Mouse (Mus musculus): ENCODE measurements around the gene Ankrd61. TPM values are rescaled to one million over a fixed set of nuclear protein-coding genes. Genes with fewer than 3 reads are reported as not detected.
A peak's percentile ranks its signal among the peaks of the same experiment; 100 is the strongest.

Ankrd61 gene
- 0.29 and 0.48 TPM in 2 replicates for polyA plus RNA-seq (2015; fragmentation: Nextera tagmentation; extraction: Ambion mirVana)

GRCm38 (mm10) chr5:143897635-143898330 lies at the start of gene Ankrd61:
Gene Ankrd61, minus strand, starts transcription at chr5:143897685.
- H3K27me3 ChIP-seq: no peaks in the 10 kb centered on the region

GRCm38 (mm10) chr5:143943231-143944125 lies 46.0 kb upstream of the Ankrd61 start:
- Histone ChIP-seq H3K27ac (no peak overlapping the region), H3K4me2 (no peak overlapping the region), H3K27me3 (no peaks in the 10 kb centered on the region), H3K9me3 (peaks cover 3% of the 10 kb centered on the region; the same call in 1 of the 2 replicates), H3K4me1 (no peaks in the 10 kb centered on the region), H3K36me3 (no peaks in the 10 kb centered on the region), H3K4me3 (no peak overlapping the region), H3K9ac (no peak overlapping the region)
- WGBS: 85% methylated on average over 14 of the region's 14 CpGs
- ATAC-seq (ENCODE audit: insufficient number of reproducible peaks, insufficient read depth, low FRiP score, low TSS enrichment, low read depth): no peak

More at GRCm38 (mm10) chr5:143897635-143898330, at the start of gene Ankrd61:
- Histone ChIP-seq H3K36me3 (peaks cover 75% of the 10 kb centered on the region), H3K4me1 (no peaks in the 10 kb centered on the region), H3K4me3 (no peak within 1 kb of the TSS), H3K9me3 (no peaks in the 10 kb centered on the region), H3K27ac (no peak within 1 kb of the TSS), H3K9ac (no peak within 1 kb of the TSS), H3K4me2 (no peak within 1 kb of the TSS)
- ATAC-seq (ENCODE audit: insufficient number of reproducible peaks, insufficient read depth, low FRiP score, low TSS enrichment, low read depth): no peak
- 83% methylated on average over 14 of the region's 14 CpGs for WGBS

- no peaks in the 10 kb centered on the region for H3K4me1 ChIP-seq
- H3K27me3 ChIP-seq: no peaks in the 10 kb centered on the region
- H3K9ac ChIP-seq: no peak overlapping the region
- H3K4me2 ChIP-seq: 0 out of 2 replicates have a peak overlapping the region, but pooled peaks have one; percentile 5
- H3K36me3 ChIP-seq: no peaks in the 10 kb centered on the region
- H3K4me3 ChIP-seq: no peak overlapping the region
- 19% methylated on average over 10 of the region's 10 CpGs for WGBS
- ATAC-seq (ENCODE audit: insufficient number of reproducible peaks, insufficient read depth, low FRiP score, low TSS enrichment, low read depth): 0 out of 2 replicates have a peak, but pooled peaks have one; percentile 10
- peaks cover 3% of the 10 kb centered on the region; the same call in 1 of the 2 replicates for H3K9me3 ChIP-seq
- no peak overlapping the region for H3K27ac ChIP-seq
These were observed 44.1 kb upstream of the Ankrd61 start for GRCm38 (mm10) chr5:143941588-143941987.

GRCm38 (mm10) chr5:143936156-143936555 lies 38.7 kb upstream of the Ankrd61 start:
- no peak for ATAC-seq (ENCODE audit: insufficient number of reproducible peaks, insufficient read depth, low FRiP score, low TSS enrichment, low read depth)

GRCm38 (mm10) chr5:143933875-143934274 lies 36.4 kb upstream of the Ankrd61 start:
- WGBS: 86% methylated on average over 1 of the region's 1 CpGs
- Histone ChIP-seq H3K36me3 (peaks cover 30% of the 10 kb centered on the region), H3K27me3 (no peaks in the 10 kb centered on the region)

More at GRCm38 (mm10) chr5:143936156-143936555, 38.7 kb upstream of the Ankrd61 start:
- Histone ChIP-seq H3K4me3 (no peak overlapping the region), H3K4me1 (peaks cover 7% of the 10 kb centered on the region; the same call in 1 of the 2 replicates), H3K27ac (no peak overlapping the region), H3K27me3 (no peaks in the 10 kb centered on the region), H3K36me3 (peaks cover 9% of the 10 kb centered on the region), H3K4me2 (no peak overlapping the region), H3K9me3 (peaks cover 3% of the 10 kb centered on the region; the same call in 1 of the 2 replicates), H3K9ac (no peak overlapping the region)
- WGBS: 80% methylated on average over 9 of the region's 9 CpGs

GRCm38 (mm10) chr5:143933414-143933813 lies 35.9 kb upstream of the Ankrd61 start:
- peaks cover 7% of the 10 kb centered on the region; the same call in 1 of the 2 replicates for H3K4me1 ChIP-seq
- H3K4me3 ChIP-seq: no peak overlapping the region
- H3K4me2 ChIP-seq: no peak overlapping the region
- H3K9me3 ChIP-seq: no peaks in the 10 kb centered on the region
- no peaks in the 10 kb centered on the region for H3K27me3 ChIP-seq
- WGBS: 84% methylated on average over 11 of the region's 11 CpGs
- no peak overlapping the region for H3K27ac ChIP-seq
- ATAC-seq (ENCODE audit: insufficient number of reproducible peaks, insufficient read depth, low FRiP score, low TSS enrichment, low read depth): no peak
- no peak overlapping the region for H3K9ac ChIP-seq
- H3K36me3 ChIP-seq: peaks cover 34% of the 10 kb centered on the region

More at GRCm38 (mm10) chr5:143933875-143934274, 36.4 kb upstream of the Ankrd61 start:
- Histone ChIP-seq H3K9ac (no peak overlapping the region), H3K9me3 (no peaks in the 10 kb centered on the region), H3K27ac (no peak overlapping the region), H3K4me1 (peaks cover 7% of the 10 kb centered on the region; the same call in 1 of the 2 replicates), H3K4me2 (no peak overlapping the region), H3K4me3 (no peak overlapping the region)
- ATAC-seq (ENCODE audit: insufficient number of reproducible peaks, insufficient read depth, low FRiP score, low TSS enrichment, low read depth): no peak

- Histone ChIP-seq H3K27ac (no peak within 1 kb of the TSS), H3K9me3 (no peaks in the 10 kb centered on the region), H3K36me3 (peaks cover 40% of the 10 kb centered on the region), H3K27me3 (no peaks in the 10 kb centered on the region), H3K9ac (peak within 1 kb of the TSS; percentile 52; the same call in 1 of the 2 replicates), H3K4me3 (no peak within 1 kb of the TSS), H3K4me1 (peaks cover 7% of the 10 kb centered on the region; the same call in 1 of the 2 replicates), H3K4me2 (no peak within 1 kb of the TSS)
- 16% methylated on average over 8 of the region's 8 CpGs for WGBS
- no peak for ATAC-seq (ENCODE audit: insufficient number of reproducible peaks, insufficient read depth, low FRiP score, low TSS enrichment, low read depth)
These were observed 35.3 kb upstream of the Ankrd61 start, which contains the start of gene Rsph10b for GRCm38 (mm10) chr5:143932831-143933230. Gene Rsph10b, plus strand, starts transcription at chr5:143933035.

- H3K9ac ChIP-seq: no peak overlapping the region
- H3K4me2 ChIP-seq: no peak overlapping the region
- H3K4me3 ChIP-seq: no peak overlapping the region
- H3K27me3 ChIP-seq: no peaks in the 10 kb centered on the region
- H3K27ac ChIP-seq: no peak overlapping the region
- no peak for ATAC-seq (ENCODE audit: insufficient number of reproducible peaks, insufficient read depth, low FRiP score, low TSS enrichment, low read depth)
- H3K36me3 ChIP-seq: peaks cover 43% of the 10 kb centered on the region
- WGBS: 84% methylated on average over 6 of the region's 6 CpGs
- H3K9me3 ChIP-seq: no peaks in the 10 kb centered on the region
- H3K4me1 ChIP-seq: peaks cover 7% of the 10 kb centered on the region; the same call in 1 of the 2 replicates
These were observed 34.5 kb upstream of the Ankrd61 start for GRCm38 (mm10) chr5:143931863-143932580.

GRCm38 (mm10) chr5:143930656-143931055 lies 33.2 kb upstream of the Ankrd61 start:
- no peak overlapping the region for H3K4me2 ChIP-seq
- WGBS: 94% methylated on average over 12 of the region's 12 CpGs
- no peak overlapping the region for H3K27ac ChIP-seq
- H3K36me3 ChIP-seq: peaks cover 55% of the 10 kb centered on the region
- peaks cover 7% of the 10 kb centered on the region; the same call in 1 of the 2 replicates for H3K4me1 ChIP-seq
- no peak overlapping the region for H3K9ac ChIP-seq
- ATAC-seq (ENCODE audit: insufficient number of reproducible peaks, insufficient read depth, low FRiP score, low TSS enrichment, low read depth): no peak
- no peak overlapping the region for H3K4me3 ChIP-seq
- no peaks in the 10 kb centered on the region for H3K9me3 ChIP-seq
- H3K27me3 ChIP-seq: no peaks in the 10 kb centered on the region

- WGBS: 85% methylated on average over 4 of the region's 4 CpGs
- H3K36me3 ChIP-seq: peaks cover 69% of the 10 kb centered on the region
- peaks cover 7% of the 10 kb centered on the region; the same call in 1 of the 2 replicates for H3K4me1 ChIP-seq
- H3K9ac ChIP-seq: no peak overlapping the region
- H3K9me3 ChIP-seq: no peaks in the 10 kb centered on the region
- no peak for ATAC-seq (ENCODE audit: insufficient number of reproducible peaks, insufficient read depth, low FRiP score, low TSS enrichment, low read depth)
- H3K4me2 ChIP-seq: no peak overlapping the region
- no peak overlapping the region for H3K4me3 ChIP-seq
- no peak overlapping the region for H3K27ac ChIP-seq
- no peaks in the 10 kb centered on the region for H3K27me3 ChIP-seq
These were observed 31.8 kb upstream of the Ankrd61 start for GRCm38 (mm10) chr5:143929291-143929690.

- Histone ChIP-seq H3K4me2 (no peak within 1 kb of the TSS), H3K27me3 (no peaks in the 10 kb centered on the region), H3K4me3 (no peak within 1 kb of the TSS), H3K36me3 (peaks cover 81% of the 10 kb centered on the region), H3K9me3 (no peaks in the 10 kb centered on the region), H3K9ac (no peak within 1 kb of the TSS), H3K27ac (no peak within 1 kb of the TSS), H3K4me1 (peaks cover 5% of the 10 kb centered on the region; the same call in 1 of the 2 replicates)
- WGBS: 94% methylated on average over 8 of the region's 8 CpGs
- no peak for ATAC-seq (ENCODE audit: insufficient number of reproducible peaks, insufficient read depth, low FRiP score, low TSS enrichment, low read depth)
These were observed 30.4 kb upstream of the Ankrd61 start, which contains the start of gene Gm42421 for GRCm38 (mm10) chr5:143927875-143928274. Gene Gm42421, plus strand, starts transcription at chr5:143928175.

Data from embryonic facial prominence, embryonic 13.5 days (tissue).